Mouse (Mus musculus) lung, postnatal 36 days (tissue): ENCODE results near the gene Tcea3.

Experiments
- DNase-seq: peaks from one replicate; pipeline ENCODE4 v3.0.0; 2022; ENCODE audit warnings: mixed read lengths

Gene Tcea3

GRCm38 (mm10) chr4:136282621-136283480 is 35.3 kb downstream of the Tcea3 start:
- peak; percentile 32 for DNase-seq

DNA sequence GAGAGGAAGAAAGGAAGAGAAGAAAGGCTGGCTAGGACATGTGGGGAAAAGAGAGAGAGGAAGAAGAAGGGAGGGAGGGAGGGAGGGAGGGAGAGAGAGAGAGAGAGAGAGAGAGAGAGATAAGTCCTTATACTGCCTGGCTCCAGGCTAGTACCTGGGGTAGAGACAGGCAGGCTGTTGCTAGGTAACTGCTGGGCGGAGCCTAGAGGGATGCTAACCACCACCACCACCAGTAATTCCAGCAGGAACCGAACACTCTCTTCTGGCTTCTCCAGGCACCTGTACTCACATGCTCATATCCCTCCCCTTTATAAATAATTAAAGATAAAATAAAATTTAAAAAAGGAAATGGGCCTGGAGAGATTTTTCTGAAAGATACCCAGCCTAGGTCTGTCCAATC is 36.3 kb downstream of the Tcea3 start:
- no peak for DNase-seq

DNA sequence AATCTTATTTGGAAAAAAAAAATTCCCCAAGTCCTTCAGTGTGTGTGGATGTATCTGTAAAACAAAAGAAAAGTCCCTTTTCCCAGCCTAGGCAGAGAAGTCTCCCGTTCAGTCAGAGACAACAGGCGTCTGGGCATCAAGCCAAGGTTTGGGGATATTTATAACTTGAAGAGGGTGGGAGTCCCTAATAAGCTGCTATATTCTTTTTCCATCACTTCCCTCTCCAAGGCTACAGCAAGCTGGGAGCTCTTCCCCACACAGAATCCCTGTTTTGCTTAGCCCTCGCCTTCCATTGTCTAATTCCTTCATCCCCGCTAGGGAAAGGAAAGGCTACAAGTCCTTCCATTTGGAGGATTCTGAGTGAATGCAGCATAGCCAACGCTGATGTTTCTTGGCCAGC is 36.9 kb downstream of the Tcea3 start, which contains the start of gene Zfp46:
Gene Zfp46, plus strand, starts transcription at position 229 of the 400 bp plus-strand sequence.
- DNase-seq: peak; percentile 89

GRCm38 (mm10) chr4:136284891-136285290 is 37.4 kb downstream of the Tcea3 start:
- DNase-seq: peak; percentile 11

DNA sequence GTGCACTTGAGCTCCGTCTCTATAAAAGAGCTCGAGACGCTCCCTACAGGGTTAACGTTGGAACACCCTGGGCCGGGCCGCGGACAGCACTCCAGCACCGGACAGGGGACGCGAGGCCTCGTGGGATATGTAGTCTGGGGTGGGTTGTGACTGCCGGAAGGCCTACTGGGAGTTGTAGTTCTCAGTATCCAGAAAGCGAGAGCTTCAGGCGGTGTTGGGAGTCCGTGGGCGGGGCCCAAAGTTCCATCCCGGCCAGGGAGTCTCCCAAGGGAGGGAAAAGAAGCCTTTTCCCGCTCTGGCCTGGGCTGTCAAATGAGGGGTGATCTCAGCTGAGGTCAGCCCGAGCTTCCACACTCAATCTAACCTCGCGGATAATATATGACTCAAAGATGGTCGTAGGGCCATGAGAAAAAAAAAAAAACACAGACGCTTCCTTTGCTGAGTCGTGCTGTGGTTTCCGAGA is 37.9 kb downstream of the Tcea3 start:
- peak; percentile 98 for DNase-seq

GRCm38 (mm10) chr4:136285811-136286371 is 38.4 kb downstream of the Tcea3 start:
- peak; percentile 98 for DNase-seq

GRCm38 (mm10) chr4:136289918-136290780 is 42.6 kb downstream of the Tcea3 start:
- no peak for DNase-seq

GRCm38 (mm10) chr4:136290781-136291595 is 43.5 kb downstream of the Tcea3 start:
- no peak for DNase-seq

DNA sequence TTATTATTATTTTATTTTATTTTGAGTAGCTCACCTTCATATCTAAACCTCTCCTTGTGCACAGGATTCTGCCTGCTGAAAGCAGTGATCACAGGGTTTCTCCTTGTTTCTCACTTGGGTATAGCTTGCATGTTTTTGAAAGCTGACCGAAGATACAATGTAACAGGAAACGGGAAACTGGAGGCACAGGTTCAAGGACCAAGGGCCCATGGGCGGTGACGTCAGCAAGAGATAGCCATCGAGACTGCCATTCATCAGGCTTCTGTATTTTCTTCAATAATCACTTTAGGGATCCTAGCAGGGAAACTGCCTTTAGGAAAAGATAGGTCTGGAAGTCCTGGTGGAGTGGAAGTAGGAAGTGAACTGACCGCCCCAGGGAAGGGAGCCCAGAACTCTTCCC is 44.2 kb downstream of the Tcea3 start:
- no peak for DNase-seq

- no peak for DNase-seq
Measured at GRCm38 (mm10) chr4:136295941-136296340, 48.4 kb downstream of the Tcea3 start.

- no peak for DNase-seq
Measured at GRCm38 (mm10) chr4:136302462-136302861, 54.9 kb downstream of the Tcea3 start.

DNA sequence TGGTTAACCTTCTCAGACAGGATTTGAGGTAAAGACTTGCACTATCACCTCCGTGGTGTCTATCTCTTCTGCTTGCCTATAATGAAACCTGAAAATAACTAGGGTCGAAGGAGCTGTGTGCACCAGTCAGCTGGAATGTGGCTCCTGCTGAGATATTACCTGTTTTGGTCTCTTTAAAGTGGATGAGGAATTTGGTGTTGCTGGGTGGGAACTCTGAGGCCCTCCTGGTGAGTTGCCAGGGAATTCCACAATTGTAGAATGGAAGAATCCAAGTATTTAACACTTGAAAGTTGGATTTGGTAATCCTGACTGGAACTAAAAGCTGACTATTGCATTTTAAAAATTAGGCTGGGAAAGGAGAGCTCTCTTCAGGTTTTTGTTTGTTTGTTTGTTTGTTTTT is 56.7 kb downstream of the Tcea3 start:
- peak; percentile 72 for DNase-seq

GRCm38 (mm10) chr4:136308355-136308754 is 60.8 kb downstream of the Tcea3 start:
- DNase-seq: no peak

DNA sequence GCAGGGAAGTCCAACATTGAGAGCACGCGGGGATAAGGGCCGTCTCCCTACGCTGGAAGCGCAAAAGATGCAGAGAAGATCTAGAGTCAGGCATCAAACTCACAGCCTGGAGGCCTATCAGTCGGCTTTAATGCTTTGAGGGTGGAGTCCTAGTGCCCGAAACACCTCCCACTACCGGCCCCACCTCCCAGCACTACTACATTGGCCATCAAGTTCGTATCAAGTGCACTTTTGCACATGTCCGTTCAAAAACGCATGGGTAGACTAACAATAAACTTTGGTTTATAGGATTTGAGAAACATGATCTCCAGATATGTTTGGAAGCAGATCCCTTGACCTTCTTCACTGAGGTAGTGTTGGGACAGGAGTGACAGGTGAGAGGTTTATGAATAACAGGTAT is 62.3 kb downstream of the Tcea3 start:
- peak; percentile 82 for DNase-seq

GRCm38 (mm10) chr4:136310229-136311041 is 62.9 kb downstream of the Tcea3 start, which contains the start of gene Hnrnpr:
Gene Hnrnpr (plus strand): TSS chr4:136310942.
- DNase-seq: peak; percentile 98

- DNase-seq: peak; percentile 71
Measured at GRCm38 (mm10) chr4:136311042-136311999, 63.8 kb downstream of the Tcea3 start.

DNA sequence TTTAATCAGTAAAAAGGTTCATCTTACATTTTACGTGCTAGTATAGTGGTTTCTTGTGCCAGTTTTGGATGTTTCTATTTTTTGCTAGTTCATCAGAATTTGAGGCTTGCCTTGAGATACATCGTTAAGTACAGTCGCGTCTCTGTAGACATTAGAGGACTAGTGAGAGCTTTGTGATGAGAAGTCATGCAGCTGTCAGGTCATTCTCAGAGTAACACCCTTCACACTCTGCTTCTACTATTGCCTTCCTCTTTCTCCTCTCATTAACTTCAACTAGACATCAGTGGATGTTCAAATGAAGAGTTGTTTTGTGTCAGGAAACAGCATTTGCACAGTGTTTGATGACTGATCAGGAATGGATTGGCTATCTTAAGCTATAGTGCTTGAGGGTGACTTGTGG is 65.1 kb downstream of the Tcea3 start:
- DNase-seq: no peak

- DNase-seq: no peak
Measured at GRCm38 (mm10) chr4:136317667-136318066, 70.1 kb downstream of the Tcea3 start.

- no peak for DNase-seq
Measured at GRCm38 (mm10) chr4:136320016-136320415, 72.5 kb downstream of the Tcea3 start.

DNA sequence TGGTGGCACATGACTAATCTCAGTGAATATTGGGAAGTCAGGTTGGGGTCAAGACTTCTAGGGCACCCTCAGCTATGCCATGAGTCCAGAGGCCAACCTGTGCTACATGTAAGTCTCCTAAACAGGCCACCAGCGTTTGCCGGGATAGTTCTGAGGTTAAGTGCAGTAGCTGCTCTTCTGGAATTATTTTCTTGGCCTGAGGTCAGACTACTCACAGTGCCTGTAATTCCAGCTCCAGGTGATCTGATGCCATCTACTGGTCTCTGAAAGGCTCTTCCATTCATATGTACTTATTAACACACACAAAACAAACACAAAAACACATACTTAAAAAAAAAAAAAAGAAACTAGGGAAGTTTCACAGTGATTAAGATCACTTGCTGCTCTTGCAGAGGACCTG is 76.7 kb downstream of the Tcea3 start:
- peak; percentile 66 for DNase-seq
